Mouse (Mus musculus) v-Abl transformed pro-B cells (cell line): Measurements from ENCODE around the gene Phf10.
"Not testable (repeated sequence)": the region's sequence is repeated elsewhere in the genome, so short reads cannot be mapped to it uniquely, and the experiment has no call there.

Source experiments
- in situ Hi-C, 2 experiments: fragments of 400-800 bp; cut with MboI; formaldehyde crosslinking; loops; one replicate each; pipeline ENCODE4 v1.15.1; 2025; ENCODE audit not compliant: unreplicated experiment in 2 of 2

The Phf10 gene

DNA sequence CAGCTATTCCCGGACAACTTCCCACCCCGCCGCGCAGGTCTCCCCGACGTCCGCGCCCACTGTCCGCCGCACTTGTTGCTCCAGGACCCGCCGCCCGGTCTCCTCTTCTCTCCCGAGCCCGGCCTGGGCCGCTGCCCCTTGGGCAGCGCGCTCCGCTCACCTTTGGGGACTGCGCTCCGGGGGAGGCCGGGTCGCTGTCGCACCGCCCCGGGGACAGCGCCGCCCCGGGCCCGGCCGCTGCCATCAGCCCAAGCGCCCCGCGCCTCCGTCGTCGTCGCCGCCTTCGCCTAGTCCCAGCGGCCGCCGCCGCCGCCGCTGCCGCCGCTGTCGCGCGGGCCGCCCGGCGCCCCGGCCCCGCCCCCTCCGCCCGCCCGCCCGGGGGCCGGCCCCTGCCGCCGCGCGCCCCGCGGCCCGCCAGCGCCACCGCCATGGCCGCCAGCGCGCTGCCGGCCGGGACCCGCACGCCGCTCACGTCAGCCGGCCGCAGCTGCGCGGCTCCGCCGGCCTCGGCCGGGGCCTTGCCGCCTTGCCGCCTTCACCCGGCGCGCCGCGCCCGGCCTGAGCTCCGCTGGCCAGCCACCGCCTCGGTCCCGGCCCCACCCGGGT lies at the start of gene Phf10:
Gene Phf10, minus strand, starts transcription at position 323 of the 606 bp plus-strand sequence.
- in situ Hi-C loops: not testable (repeated sequence)

DNA sequence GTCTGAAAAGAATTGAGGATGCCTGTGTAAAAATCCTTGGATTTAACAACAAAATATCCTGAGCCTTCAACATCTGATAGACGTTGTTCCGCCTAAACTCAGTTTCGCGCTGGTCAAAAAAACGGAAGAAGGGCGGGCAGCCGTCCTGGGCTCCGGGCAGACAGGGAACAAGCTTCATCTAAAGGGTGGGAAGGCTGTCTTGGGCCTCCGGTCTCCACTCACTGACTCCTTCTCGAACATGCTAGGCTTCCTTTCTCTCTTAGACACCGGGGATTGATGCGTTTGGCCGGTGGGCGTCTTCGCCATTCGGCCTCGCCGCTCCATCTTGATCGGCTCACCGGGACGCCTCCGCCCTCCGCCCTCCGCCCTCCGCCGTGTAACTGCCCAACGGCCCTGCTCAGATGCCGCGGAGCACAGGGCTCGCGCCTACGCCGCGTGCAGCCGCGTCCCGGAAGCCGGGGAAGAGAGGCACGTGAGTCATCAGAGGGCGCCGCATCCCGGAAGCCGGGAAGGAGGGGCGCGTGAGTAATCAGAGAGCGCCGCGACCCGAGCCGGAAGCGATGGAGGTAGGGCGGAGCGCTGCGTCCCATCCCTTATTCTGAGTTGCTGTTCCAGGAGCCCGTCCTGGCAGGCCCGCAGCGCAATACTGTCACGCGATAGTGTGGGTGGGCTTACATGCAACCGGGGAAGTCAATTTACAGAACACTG lies 48.8 kb upstream of the Phf10 start, which contains the start of gene Gm3435:
Gene Gm3435, plus strand, starts transcription at position 471 of the 708 bp plus-strand sequence.
- in situ Hi-C loops: not testable (repeated sequence)

DNA sequence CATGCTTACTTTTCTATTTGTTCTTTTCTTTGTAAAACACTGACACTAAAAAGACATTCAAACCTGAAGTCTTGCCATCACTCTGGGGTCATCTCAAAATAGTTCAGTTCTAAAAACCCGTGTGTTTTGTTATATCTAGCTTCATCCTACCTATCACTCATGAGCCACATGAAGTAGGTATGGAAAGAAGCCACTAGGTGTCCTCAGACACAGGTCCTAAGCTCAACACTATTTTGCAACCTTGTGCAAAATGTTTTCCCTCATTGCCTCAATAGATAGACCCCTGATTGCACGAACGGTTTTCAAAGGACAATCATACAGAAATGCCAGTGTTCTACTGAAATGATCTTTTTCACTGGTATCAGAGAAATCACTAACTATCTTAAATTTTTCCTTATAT lies 48.0 kb upstream of the Phf10 start:
- in situ Hi-C loops: not testable (repeated sequence)

DNA sequence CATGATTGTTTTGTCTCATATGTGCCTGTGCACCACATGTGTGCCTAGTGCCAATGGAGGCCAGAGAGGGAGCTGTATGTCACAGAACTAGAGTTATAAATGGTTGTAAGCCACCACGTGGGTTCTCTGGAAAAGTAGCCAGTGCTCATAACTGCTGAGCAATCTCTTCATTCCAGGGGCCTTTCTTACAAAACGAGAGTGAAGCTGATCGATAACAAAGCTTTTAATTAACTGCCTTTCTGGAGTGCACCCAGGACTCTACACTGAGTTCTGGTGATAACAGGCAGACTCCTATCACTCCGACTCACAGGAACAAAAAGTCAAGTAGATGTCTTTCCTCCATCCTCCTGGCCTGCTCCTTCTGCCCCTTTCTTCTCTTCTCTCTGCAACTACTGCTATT lies 39.0 kb upstream of the Phf10 start:
- in situ Hi-C loops: not testable (repeated sequence)

DNA sequence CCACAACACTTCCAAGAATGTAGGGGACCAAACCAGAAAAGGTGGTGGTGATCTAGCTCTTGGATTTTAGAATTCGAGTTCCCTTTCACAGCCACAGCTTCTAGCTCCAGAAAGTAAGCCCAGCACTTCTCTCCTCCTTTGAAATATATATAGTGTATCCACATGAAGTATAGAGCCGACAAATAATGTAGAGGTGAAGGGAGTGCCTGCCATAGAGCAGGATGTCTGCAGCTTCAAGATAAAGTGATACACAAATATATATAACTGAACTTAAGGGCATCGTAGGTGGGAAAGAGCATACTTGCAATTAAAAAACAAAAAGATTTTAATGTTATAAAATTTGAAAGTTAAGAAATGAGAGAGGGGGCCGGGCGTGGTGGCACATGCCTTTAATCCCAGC lies 33.1 kb upstream of the Phf10 start:
- in situ Hi-C loops: not testable (repeated sequence)

DNA sequence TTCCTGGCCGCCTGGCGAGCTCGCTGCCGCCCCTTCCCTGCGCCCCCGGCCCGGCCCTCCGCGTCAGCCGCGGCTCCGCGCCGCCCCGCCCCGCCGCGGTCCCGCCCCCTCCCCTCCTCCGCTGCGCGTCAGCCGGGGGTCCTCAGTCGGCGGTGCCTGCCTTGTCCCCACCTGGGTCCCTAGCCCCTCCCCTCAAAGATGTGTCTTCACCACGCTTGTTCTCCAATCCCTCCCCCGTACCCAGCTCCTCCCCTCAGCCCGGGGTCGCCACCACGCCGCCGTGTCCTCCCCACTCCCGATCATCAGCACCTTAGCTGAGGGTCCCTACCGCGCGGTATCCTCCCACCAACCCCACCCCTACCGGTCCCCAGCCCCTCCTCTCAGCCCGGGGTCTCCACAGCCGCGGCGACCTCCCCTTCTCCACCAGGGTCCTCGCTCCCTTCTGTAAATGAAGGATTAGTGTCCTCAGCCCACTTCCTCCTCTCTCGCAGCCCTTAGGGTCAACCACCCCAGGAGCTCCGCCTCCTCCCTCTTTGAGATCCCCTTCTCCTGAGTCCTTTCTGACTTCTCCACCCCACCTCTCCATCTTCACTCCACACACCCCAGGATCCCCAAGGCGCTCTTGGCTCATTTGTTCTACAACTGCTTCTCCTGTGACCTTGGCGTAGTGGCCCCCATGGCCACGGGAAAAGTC lies 32.2 kb upstream of the Phf10 start:
- in situ Hi-C loops: not testable (repeated sequence)

DNA sequence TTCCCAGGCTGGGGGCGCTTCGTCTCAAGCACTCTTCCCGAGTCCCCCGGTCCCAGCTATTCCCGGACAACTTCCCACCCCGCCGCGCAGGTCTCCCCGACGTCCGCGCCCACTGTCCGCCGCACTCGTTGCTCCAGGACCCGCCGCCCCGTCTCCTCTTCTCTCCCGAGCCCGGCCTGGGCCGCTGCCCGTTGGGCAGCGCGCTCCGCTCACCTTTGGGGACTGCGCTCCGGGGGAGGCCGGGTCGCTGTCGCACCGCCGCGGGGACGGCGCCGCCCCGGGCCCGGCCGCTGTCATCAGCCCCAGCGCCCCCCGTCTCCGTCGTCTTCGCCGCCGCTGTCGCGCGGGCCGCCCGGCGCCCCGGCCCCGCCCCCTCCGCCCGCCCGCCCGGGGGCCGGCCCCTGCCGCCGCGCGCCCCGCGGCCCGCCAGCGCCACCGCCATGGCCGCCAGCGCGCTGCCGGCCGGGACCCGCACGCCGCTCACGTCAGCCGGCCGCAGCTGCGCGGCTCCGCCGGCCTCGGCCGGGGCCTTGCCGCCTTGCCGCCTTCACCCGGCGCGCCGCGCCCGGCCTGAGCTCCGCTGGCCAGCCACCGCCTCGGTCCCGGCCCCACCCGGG lies 31.6 kb upstream of the Phf10 start:
- in situ Hi-C loops: not testable (repeated sequence)

DNA sequence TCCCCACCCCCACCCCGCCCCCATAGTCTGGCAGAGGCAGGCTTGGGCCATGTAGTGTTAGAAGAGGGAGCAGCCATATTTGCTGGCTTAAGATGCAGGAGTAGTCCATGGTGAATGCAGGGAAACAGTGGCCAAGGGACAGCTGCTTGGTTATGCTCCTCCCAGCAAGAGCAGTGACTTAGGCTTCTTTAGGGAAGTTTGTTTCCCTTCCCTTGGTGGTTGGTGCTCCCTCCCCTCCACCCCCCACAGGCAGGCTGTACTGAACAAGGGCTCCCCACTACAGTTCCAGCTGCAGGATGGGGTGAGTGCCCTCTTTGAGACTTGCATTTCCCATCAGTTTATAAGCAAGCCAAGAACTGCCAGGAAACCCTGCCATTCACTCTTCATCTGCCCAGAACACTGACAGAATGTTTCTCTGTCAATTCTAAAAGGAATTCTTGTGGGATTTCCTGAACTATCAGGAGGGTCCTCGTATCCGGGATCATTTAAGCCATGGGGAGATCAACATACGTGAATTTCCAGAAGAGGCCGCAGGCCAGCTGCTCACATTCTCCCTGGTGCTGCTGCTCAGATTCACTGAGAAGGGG lies 29.1 kb upstream of the Phf10 start:
- in situ Hi-C loops: not testable (repeated sequence)

DNA sequence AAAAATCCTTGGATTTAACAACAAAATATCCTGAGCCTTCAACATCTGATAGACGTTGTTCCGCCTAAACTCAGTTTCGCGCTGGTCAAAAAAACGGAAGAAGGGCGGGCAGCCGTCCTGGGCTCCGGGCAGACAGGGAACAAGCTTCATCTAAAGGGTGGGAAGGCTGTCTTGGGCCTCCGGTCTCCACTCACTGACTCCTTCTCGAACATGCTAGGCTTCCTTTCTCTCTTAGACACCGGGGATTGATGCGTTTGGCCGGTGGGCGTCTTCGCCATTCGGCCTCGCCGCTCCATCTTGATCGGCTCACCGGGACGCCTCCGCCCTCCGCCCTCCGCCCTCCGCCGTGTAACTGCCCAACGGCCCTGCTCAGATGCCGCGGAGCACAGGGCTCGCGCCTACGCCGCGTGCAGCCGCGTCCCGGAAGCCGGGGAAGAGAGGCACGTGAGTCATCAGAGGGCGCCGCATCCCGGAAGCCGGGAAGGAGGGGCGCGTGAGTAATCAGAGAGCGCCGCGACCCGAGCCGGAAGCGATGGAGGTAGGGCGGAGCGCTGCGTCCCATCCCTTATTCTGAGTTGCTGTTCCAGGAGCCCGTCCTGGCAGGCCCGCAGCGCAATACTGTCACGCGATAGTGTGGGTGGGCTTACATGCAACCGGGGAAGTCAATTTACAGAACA lies 17.4 kb upstream of the Phf10 start, which contains the start of the genes 9030025P20Rik and Gm3417:
Gene 9030025P20Rik, plus strand, starts transcription at position 107 of the 677 bp plus-strand sequence.
Gene Gm3417, minus strand, starts transcription at position 429 of the 677 bp plus-strand sequence.
- in situ Hi-C loops: not testable (repeated sequence)

DNA sequence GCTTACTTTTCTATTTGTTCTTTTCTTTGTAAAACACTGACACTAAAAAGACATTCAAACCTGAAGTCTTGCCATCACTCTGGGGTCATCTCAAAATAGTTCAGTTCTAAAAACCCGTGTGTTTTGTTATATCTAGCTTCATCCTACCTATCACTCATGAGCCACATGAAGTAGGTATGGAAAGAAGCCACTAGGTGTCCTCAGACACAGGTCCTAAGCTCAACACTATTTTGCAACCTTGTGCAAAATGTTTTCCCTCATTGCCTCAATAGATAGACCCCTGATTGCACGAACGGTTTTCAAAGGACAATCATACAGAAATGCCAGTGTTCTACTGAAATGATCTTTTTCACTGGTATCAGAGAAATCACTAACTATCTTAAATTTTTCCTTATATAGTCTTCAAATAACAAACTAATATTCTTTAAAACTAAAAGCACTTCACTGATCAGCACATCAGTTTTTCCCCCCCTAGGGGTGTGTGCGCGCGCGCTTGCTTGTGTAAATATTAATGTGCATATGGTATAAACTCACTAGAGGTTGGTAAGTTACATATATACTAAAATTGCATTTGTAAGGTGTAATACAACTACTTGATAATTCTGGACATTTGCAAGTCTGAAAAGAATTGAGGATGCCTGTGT lies 16.8 kb upstream of the Phf10 start:
- in situ Hi-C loops: not testable (repeated sequence)

DNA sequence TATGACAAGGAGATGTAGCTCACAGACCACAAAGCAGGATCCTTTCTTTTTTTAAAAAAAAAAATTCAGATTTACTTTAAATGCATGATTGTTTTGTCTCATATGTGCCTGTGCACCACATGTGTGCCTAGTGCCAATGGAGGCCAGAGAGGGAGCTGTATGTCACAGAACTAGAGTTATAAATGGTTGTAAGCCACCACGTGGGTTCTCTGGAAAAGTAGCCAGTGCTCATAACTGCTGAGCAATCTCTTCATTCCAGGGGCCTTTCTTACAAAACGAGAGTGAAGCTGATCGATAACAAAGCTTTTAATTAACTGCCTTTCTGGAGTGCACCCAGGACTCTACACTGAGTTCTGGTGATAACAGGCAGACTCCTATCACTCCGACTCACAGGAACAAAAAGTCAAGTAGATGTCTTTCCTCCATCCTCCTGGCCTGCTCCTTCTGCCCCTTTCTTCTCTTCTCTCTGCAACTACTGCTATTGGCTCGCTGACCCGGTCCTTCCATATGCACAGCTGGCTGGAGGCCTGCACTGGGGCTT lies 7.4 kb upstream of the Phf10 start:
- in situ Hi-C loops: not testable (repeated sequence)

DNA sequence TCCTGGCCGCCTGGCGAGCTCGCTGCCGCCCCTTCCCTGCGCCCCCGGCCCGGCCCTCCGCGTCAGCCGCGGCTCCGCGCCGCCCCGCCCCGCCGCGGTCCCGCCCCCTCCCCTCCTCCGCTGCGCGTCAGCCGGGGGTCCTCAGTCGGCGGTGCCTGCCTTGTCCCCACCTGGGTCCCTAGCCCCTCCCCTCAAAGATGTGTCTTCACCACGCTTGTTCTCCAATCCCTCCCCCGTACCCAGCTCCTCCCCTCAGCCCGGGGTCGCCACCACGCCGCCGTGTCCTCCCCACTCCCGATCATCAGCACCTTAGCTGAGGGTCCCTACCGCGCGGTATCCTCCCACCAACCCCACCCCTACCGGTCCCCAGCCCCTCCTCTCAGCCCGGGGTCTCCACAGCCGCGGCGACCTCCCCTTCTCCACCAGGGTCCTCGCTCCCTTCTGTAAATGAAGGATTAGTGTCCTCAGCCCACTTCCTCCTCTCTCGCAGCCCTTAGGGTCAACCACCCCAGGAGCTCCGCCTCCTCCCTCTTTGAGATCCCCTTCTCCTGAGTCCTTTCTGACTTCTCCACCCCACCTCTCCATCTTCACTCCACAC lies 583 bp upstream of the Phf10 start:
- in situ Hi-C loops: not testable (repeated sequence)

DNA sequence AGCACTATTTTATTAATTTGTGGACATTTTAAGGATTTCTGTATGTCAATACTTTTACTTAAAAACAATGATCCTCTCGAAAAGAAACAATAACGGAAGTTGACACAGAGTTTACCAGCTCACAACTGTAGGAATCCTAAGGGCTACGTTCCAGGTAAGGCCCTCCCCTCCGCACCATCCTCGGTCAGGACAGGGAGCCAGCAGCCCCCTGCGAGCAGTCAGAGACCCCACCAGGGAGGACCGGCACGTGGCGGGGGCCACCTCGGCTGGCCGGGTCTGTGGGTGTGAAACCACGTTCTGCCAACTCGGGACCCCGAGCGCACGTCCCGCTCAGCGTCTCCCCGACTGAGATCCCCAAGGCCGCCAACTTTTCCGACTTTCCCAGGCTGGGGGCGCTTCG lies 553 bp downstream of the Phf10 start:
- in situ Hi-C loops: no loop called here

DNA sequence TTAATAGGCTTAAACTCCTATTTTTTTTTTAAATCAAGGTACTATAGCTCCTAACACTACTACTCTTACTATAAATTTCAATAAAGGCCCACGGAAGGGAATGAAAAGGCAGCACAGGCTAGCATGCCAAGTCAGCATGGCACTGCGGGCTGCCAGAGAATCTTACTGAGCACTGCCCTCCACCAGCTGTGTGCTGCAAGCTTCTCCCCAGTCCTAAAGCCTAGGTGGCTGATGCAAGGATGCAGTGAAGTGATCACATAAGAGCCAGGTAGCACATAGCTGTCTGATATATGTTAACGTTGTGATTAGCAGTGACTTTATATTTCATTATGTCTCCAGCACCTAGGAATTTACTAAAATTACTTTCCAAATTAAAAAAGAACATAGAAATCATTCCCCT lies 1.1 kb downstream of the Phf10 start:
- in situ Hi-C loops: no loop called here

DNA sequence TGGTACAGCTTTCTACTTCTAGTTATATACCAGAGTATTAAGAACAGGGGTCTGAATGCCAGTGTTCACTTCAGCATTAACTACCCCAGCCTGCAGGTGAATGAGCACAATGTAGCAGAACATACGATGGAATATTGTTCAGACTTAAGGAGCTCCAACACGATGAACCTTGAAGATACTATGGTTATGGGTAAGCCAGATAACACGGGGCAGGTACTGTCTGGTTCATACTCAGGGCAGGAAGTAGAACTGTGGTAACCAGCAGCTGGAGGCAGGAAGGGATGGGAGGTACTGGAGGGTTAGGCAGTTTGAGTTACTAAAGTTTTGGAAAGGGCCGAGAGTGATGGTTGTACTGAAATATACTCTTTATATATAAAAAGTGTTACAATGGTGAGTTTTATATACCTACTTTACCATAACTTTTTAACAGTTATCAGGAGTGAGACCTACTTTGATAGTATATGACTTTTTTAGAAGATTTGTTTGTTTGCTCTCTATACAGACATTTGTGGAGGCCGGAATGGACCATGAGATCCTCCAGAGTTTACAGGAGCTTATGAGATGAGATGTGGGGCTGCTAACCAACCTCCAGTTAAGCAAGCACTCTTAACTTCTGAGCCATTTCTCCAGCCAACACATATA lies 2.3 kb downstream of the Phf10 start:
- in situ Hi-C loops: no loop called here

DNA sequence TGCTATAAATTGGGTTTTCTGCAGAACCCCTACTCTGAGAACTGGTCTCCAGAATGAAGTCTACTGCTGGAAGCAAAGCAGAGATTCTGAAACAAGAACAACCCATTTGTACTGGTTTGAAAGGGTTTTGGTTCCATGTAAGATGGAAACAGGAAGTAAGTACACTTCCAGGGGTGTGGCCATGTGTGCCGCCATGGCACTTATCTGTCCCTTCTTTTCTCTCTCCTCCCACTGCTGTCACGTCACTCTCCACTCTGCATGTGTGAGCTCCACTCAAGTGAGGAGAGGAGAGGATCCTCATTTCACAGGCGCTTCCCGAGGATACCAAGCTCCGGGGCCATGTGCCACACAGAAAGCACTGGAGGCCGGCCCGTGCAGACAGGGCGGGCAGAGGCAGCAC lies 7.6 kb downstream of the Phf10 start:
- in situ Hi-C loops: no loop called here

DNA sequence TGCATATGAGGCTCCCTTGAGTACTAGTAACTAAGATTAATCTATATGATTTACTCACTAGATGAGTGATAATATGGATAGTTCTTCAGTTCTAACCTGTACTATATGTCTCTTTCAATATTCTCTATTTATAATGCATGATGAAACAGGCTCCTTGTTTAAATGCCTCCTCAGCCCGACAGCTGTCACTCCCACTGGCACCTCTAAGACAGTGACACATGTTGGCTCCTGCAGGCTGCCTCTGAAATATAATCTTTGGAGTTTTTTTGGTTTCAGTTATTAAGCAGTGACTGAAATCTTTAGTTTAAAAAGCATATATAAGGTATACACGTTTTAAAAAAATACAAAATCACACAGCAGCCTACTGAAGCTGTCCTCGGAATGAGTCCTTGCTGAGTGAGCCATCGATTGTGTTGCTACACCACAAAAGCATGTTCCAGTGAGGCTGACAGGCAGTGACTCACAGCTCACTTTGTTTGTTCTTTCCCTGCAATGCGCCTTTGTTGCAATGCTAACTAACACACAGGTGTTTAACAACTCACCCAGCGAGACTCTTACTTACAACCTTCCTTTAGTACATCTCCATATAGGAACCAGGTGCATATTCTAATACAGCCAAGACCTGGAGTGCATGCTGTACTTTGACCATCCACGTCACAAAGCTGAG lies 11.8 kb downstream of the Phf10 start:
- in situ Hi-C loops: loop anchor here in 1 of 2 experiments (25.0 kb wide), 2 partner anchors 438 to 788 kb away; partner anchors contain the start of genes Dll1 and Fam120b

DNA sequence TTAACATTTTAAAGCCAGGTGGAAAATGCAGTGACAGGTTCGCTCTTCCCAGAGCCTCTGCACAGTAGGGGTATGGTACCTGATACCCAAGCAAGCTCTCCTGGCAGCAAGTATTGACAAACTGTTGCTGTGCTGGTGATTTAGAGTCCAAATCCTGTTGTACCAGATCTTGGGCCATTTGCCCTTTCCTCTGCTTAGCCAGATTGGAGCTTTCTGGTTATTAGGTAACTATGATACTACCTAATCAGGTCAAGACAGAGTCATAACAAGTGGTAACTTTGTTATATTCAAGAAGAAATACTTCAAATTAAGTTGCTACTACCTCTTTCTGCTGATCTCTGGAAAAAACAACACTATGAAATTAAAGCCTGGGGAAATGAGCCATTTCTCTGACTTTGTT lies 16.5 kb downstream of the Phf10 start:
- in situ Hi-C loops: loop anchor here in 1 of 2 experiments (25.0 kb wide), 2 partner anchors 443 to 793 kb away; partner anchors contain the start of genes Dll1 and Fam120b
